Mouse (Mus musculus) bone marrow, adult 2 months (tissue): Measurements from ENCODE around the gene Plpp6.

Experiments used
- CTCF ChIP-seq: fragments of 200-500 bp; IDR thresholded peaks from 2 replicates; pipeline ENCODE4 v1.5.1; 2011; ENCODE audit warnings: low read length, control low read depth; ENCODE audit not compliant: control insufficient read depth, insufficient read depth
- POLR2A ChIP-seq: fragments of 200-500 bp; IDR thresholded peaks from 2 replicates; pipeline ENCODE4 v1.6.1; 2011; ENCODE audit warnings: low read depth, mild to moderate bottlenecking, control low read depth, low read length, borderline replicate concordance; ENCODE audit not compliant: control insufficient read depth

DNA sequence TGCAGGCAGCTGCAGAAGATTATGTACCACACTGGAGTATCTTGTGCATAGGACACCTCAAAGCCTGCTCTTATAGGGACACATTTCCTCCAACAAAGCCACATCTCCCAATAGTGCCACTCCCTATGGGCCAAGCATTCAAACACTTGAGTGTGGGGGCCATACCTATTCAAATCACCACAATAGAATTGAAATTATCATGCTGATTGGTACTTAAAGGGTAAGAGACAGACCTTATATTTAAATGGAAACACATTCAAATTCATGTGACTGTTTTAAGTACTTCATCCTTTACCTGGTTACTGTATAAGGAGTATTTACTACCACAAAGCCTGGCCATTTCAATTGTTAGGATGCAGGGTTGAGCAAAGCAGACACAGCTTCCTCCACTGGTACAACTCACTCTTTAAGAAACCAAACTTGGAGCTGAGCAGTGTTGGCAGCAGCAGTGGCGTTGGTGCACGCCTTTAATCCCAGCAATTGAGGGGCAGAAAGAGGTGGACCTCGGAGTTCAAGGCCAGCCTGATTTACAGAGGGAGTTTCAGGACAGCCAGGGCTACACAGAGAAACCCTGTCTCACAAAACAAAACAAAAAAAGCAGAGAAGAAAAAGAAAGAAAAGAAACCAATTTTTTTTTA lies 44.4 kb downstream of the Plpp6 start:
- TF ChIP-seq CTCF (no peak), POLR2A (no peak)
